Mouse (Mus musculus): ENCODE measurements around the gene Dkk1.
"Not testable (repeated sequence)": the region's sequence is repeated elsewhere in the genome, so short reads cannot be mapped to it uniquely, and the experiment has no call there.

The Dkk1 gene

DNA sequence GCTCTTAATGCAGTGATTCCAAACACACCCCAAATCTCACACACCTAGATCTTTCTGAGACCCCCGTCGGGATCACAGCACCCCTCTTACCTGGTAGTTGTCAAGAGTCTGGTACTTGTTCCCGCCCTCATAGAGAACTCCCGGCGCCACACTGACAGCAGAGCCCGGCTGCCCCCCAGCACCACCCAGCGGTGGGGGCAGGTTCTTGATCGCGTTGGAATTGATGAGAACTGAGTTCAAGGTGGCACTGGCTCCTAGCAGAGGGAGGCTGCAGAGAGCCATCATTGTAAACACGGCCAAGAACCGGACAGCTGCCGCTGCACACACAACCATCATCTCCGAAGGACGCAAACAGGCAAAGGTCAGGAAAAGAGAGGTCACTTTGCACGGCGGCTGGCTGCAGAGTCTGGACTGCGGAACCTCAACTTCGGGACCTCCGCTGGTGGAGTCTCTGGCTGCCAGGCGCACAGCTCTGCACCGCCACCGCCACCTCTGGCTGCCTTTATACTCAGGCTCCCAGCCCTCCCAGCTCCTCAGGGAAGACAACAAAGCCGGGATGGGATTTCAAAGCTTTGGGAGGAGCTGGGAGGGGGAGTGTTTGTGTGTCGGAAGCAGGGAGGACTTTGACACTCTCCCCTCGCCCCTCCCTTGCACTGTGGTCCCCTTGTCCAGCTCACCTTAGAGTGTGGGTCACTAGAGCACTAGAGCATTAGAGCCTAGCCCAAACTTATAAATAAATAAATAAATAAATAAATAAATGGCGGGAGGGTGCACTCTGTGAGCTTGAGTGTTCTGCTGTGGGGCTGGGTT is at the start of gene Dkk1:
TSS of gene Dkk1 (minus strand) at position 622 of the 810 bp plus-strand sequence.
- DNase-seq = no peak

DNA sequence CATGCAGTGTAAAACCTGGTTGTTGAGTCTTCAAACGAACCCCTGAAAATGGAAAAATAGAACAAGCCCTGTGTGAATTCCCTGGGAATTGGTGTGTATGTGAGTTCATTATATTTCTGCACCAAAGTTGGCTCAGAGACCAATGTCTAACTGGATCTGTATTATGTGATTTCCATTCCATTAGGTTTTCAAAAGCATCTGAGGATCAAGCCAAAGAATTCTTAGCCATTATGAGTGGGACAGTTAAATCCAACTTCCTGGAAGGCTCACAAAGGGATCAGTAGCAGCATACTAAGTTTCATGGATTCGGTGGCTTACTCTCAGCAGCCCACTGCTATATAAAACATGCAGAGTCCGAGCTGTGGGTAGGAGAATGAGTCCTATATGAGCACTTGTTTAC is 36.9 kb upstream of the Dkk1 start:
- DNase-seq = no peak

DNA sequence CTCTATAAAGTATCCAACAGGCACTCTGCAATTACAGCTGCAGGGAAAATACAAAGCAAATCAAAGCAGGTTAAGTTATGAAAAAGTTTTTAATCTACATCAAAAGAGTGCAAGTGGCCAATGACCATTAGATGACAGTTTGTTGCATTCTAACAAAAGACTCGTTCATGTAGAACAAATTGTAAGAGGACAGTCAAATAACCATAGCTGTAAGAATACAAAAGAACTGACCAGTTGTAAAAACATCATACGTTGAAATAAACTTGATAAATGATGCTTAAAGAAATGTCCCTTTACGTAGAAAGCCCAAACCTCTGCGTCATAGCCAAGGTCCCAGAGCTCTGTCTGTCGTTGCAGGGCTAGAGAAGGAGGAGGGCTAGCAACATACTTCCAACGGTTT is 15.1 kb upstream of the Dkk1 start:
- no peak for DNase-seq

DNA sequence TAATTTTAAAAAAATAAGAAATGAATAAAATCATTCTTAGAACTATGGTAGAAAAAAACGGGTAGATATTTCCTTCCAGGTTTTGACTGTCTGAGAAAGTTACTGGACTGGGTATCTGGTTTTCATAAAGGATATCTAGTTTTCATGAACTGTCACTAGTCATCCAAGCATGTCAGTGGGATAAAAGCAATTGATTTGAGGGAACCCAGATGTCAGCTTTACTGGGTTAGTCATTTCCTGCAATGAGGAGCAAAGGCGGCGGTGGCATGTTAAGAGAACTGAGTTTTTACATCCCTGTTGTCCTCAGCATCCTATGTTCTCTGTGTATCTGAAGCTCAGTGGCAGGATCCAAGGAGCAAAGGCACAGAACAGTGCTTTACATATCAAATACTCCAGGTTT is 14.4 kb upstream of the Dkk1 start:
- DNase-seq = no peak

DNA sequence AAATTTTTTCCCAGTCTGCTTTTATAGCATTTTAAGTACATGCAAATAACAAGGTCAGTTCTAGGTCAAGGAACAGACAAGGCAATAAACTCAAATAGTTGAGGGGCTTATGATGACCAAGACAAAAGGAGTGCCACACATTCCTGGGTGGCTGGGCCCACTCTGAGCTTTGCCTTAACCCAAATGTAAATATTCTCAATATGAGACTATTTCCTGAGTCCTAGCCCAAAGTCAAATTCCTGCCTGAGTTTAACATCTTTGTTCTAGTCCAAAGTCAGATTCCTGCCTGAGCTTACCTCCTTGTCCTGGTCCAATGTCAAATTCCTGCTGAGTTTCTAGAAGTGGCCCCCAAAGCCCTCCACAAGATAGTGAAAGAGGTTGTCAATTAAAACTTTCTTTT is 8.6 kb upstream of the Dkk1 start:
- DNase-seq = no peak

DNA sequence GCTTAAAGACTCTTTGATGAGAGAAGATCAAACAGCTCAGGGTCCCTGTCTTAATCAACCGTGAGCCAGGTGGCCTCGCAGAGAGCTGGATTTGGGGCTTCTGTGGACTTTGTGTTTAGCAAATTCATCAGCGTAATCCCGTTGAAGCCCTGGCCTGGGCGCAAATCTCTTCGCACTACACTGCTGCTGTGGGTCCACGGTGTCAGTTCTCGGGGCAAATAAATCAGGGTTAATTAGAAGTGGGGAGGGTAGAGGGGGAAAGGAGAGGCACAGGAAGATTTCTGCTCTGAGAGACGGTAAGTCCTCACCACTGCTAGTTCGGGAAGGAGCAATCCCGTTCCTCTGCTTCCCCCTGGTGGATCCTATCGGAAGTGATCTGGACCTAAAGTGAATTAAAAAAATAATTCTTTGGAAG is 5.0 kb upstream of the Dkk1 start:
- no peak for DNase-seq

DNA sequence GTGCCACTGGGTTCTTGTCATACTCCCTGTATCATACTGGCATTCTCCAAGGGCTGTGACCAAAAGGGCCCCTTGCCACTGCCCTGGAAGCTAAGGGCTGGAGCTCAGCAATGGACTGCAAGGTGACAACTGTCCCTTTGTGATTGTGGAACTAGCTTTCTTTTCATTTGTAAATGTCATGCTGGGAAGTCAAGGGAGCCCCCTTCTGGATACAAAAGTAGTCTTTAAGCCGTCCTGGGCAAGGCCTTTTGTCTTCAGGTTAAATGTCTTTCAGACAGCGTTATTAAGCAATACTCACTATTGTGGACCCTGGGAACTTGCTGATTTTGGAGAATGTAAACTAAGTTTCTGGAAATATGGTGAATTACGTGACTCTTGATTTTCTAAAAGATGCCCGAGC is 4.3 kb upstream of the Dkk1 start:
- no peak for DNase-seq

DNA sequence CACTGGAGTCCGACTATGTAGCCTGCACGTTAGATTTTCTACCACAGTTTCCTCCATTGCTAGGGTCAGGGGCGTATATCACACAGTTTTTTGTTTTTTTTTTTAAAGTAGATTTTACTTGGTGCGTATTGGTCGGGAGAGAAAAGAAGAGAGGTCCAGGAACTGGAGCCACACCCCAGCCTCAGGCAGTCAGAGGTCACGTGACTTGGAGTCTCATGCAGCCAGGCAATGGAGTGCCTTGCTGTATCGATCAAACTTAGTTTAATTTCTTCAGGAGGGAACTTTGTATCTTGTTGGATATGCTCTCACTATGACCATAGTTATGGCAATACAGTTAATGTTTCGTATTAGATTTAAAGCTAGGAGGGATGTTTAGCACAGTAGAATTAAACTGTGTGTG is 2.8 kb upstream of the Dkk1 start:
- DNase-seq = no peak

DNA sequence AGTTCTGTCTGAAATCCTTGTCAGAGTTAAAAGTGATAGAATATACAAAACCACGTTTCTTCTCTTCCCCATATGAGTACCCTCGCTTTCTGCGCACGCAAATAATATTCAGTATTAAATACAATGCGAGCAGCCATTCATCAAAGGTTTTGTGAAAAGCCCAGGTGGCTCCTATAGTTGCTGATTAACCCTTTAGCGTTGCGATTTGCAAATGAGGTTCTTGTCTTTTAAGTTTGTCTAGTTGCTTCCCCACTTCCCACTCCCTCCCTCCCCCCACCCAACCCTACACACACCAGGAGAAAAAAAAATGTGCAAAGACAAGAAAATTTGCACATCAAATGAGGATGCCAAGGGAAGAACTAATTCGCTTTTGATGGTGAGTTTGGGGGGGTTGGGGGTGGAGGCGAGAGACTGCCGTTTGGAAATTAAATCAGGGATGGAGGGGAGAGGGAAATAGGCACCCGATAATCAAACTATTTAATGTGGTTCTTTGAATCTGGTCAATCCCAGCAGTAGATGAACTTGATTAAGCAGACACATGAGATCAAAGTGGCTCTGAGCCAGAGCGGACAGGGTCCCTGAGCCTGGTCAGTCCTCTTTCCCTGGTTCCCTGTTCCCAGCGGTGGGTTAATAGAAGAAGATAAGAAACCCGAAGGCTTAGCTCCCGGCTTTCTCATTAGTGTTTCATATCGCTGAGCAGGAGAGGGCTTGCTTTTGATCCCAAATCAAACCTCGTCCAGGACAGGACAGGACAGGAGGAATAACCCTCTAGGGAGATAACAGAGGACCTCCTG is 586 bp upstream of the Dkk1 start:
- no peak for DNase-seq

DNA sequence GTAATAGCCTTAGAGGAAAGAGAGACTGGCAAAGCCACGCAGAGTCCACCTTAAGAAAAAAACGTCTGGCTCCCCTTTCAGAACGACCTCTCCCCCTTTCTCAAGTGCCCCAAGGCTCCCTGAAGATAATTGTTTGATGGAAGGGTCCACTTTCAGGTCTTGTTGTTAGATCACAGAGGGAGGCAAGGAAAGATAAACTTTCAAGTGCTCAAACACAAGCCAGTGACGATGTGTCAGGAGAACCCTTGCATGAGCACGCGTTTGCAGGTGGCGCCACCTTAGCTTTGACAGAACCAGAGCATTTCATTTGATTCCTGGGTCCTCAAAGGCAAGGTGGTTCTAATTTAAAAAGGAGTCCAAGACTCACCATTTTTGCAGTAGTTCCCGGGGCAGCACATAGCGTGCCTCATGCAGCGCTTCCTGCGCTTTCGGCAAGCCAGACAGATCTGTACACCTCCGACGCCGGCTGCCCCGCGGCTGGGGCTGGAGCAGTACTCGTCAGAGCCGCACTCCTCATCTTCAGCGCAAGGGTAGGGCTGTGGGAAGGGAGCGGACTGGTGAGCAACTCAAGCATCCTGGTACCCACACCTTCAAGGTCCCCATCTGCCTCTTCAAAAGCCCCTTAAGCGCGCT is 938 bp downstream of the Dkk1 start:
- DNase-seq = no peak

DNA sequence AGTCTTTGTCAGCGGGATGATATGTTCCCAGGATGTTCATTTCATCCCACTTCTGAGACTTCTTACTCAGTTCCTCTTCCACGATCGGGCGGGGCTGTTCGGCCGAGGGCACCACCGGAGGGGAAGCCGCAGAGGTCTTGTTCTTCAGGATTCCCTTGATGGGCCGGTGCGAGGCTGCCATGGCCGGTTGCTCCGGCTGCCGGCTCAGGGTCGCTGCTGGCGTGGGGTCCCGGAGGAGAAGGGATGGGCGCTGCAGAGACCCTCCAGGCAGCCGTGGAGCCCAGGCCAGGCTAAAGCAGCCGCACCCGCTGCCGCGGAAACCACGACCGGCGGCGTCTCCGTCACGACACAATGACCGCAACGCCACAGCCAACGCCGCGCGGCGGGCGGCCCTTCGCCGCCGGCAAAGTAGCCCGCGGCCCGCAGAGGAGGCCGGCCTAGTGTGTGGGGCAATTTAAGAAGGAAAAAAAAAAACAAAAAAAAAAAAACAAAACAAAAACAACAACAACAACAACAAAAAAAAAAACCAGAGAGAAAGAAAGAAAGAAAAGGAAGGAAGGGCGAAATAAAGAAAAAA is 10.0 kb downstream of the Dkk1 start:
- DNase-seq = not testable (repeated sequence)

DNA sequence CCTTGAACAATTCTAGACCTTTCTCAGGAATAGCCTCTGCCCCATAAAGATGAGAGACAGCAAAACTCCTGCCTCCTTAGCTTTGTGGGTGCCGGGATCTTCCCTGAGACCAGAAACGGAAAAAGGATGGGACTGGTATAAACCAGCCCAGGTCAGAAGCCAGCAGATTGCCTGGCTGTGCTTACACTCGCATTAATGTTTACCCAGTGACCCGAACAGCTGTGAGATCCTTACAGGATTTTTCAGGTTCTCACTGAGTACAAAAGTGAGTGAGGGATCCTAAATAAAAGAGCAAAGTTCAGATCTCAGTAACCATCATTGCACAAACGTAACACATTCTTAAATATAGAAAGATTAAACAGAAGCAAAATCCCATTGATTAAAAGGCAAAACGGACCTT is 32.7 kb downstream of the Dkk1 start:
- no peak for DNase-seq

DNA sequence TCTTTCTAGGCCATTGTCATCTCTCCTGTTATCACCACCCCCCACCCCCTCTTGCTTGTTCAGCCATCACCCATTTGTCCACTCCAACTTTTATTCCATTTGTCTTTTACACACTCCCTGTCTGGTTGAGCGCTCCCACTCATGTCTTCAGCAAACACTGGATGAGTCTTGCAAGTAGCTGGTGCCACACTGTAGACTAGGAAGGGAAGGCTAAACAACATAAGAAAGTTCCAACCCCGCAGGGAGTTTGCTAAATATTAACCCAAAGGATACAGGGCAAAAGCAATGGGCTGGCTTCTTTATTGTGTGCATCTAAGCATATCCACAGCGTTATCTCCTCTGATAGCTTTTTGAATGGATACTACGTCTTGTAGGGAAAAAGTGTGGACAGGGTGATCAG is 39.0 kb downstream of the Dkk1 start:
- DNase-seq = no peak

DNA sequence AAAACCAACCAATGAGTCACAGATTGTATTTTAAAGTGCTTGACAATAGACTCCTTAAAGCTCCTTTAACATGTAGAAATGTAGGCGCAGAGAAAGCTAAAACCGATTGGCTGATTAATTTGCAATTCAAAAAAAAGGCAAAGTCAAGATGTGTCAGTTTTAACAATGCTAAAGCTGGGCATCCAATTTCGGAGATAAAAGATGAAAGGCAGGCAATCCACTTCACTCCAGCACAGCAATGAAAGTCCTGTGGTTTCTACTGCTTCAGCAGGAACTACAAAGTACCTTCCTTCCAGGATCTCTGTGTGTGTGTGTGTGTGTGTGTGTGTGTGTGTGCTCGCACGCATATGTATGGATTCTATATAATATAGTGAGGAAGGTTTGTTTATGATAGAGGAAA is 44.0 kb downstream of the Dkk1 start:
- DNase-seq = no peak

Measured in cerebellum, adult 11-12 months (tissue).